In genomic region chr1:23753091-23753490, GRCm38 (mm10) we compare ENCODE assay signal across 18 mouse cellular contexts. TPM values are rescaled to one million over a fixed set of nuclear protein-coding genes. Genes with fewer than 3 reads are reported as not detected.
"Had no signal": no experiment of that assay in that cellular context is flagged by ENCODE, and none has a peak within 500 bp of the region (broad histone marks: within the 10 kb centered on the region; RNA-seq: fewer than 3 reads in every experiment).

No protein-coding gene starts in this region.

- H3K36me3 ChIP-seq: lung, embryonic 15.5 days; midbrain, embryonic 13.5 days; midbrain, embryonic 15.5 days; neural tube, embryonic 12.5 days; stomach, embryonic 15.5 days had no signal

- DNase-seq: lung, adult 2 months; lung, postnatal 14 days; lung, postnatal 36 days; right cerebral cortex, postnatal 14 days; thymus, adult 2 months; thymus, postnatal 25 days; thymus, postnatal 4 days had no signal

- H3K27me3 ChIP-seq: lung, embryonic 15.5 days; megakaryocyte, embryonic 14.5 days; midbrain, embryonic 13.5 days; midbrain, embryonic 15.5 days; neural tube, embryonic 12.5 days; stomach, embryonic 15.5 days had no signal

- H3K4me1 ChIP-seq: lung, embryonic 15.5 days; megakaryocyte, embryonic 14.5 days; midbrain, embryonic 15.5 days; neural tube, embryonic 12.5 days; stomach, embryonic 15.5 days had no signal

- H3K9ac ChIP-seq: lung, embryonic 15.5 days; midbrain, embryonic 13.5 days; midbrain, embryonic 15.5 days; neural tube, embryonic 12.5 days; stomach, embryonic 15.5 days had no signal

- H3K27ac ChIP-seq: lung, embryonic 15.5 days; macrophage; midbrain, embryonic 13.5 days; midbrain, embryonic 15.5 days; neural tube, embryonic 12.5 days; stomach, embryonic 15.5 days; stomach, postnatal 0 days had no signal

- H3K4me3 ChIP-seq: lung, embryonic 15.5 days; megakaryocyte, embryonic 14.5 days; midbrain, embryonic 13.5 days; midbrain, embryonic 15.5 days; neural tube, embryonic 12.5 days; stomach, embryonic 15.5 days had no signal

- H3K9me3 ChIP-seq: lung, embryonic 15.5 days; megakaryocyte, embryonic 14.5 days; midbrain, embryonic 13.5 days; midbrain, embryonic 15.5 days; neural tube, embryonic 12.5 days; stomach, embryonic 15.5 days had no signal

- H3K4me2 ChIP-seq: lung, embryonic 15.5 days; midbrain, embryonic 11.5 days; midbrain, embryonic 13.5 days; midbrain, embryonic 15.5 days; neural tube, embryonic 12.5 days; stomach, embryonic 15.5 days had no signal

- ATAC-seq: lung, postnatal 0 days; midbrain, embryonic 13.5 days; midbrain, embryonic 15.5 days had no signal

RNA-seq across cellular contexts. Expression of gene B3gat2, which starts 8.5 kb away (rescaled TPM):
- polyA plus RNA-seq: spleen, adult 2 months had no signal
